Mouse (Mus musculus) adrenal gland, postnatal 10 days (tissue): ENCODE data around the gene Agbl5. TPM values are rescaled to one million over a fixed set of nuclear protein-coding genes. Genes with fewer than 3 reads are reported as not detected.

Source experiments
- DNase-seq: peaks from one replicate; pipeline ENCODE4 v3.0.0; 2021; ENCODE audit warnings: mixed read lengths
- total RNA-seq, 2 experiments: library from RNA; stranded (reverse); gene quantifications; 2 replicates each; pipeline ENCODE4 v1.2.3; 2021

Gene Agbl5
- total RNA-seq, 2 experiments from 2014 or later, result 12.4 to 17.0 TPM

- DNase-seq, result peak; percentile 94
These were observed 597 bp upstream of the Agbl5 start for GRCm38 (mm10) chr5:30887858-30888336.

- DNase-seq, result no peak
These were observed 727 bp downstream of the Agbl5 start for GRCm38 (mm10) chr5:30889088-30889754.

GRCm38 (mm10) chr5:30890375-30890774 lies 1.9 kb downstream of the Agbl5 start:
- no peak for DNase-seq

- no peak for DNase-seq
These were observed 13.4 kb downstream of the Agbl5 start for GRCm38 (mm10) chr5:30901860-30902259.

- peak; percentile 99 for DNase-seq
These were observed 19.0 kb downstream of the Agbl5 start, which contains the start of gene Ost4 for GRCm38 (mm10) chr5:30907413-30908059. Gene Ost4 (minus strand): TSS chr5:30907788.

GRCm38 (mm10) chr5:30908426-30909299 lies 20.2 kb downstream of the Agbl5 start:
- DNase-seq, result no peak

- no peak for DNase-seq
These were observed 20.8 kb downstream of the Agbl5 start for GRCm38 (mm10) chr5:30909300-30909659.

- DNase-seq, result no peak
These were observed 21.4 kb downstream of the Agbl5 start for GRCm38 (mm10) chr5:30909863-30910262.

- no peak for DNase-seq
These were observed 22.0 kb downstream of the Agbl5 start for GRCm38 (mm10) chr5:30910481-30910880.

- DNase-seq, result no peak
These were observed 23.7 kb downstream of the Agbl5 start for GRCm38 (mm10) chr5:30912156-30912555.

- peak; percentile 57 for DNase-seq
These were observed 24.8 kb downstream of the Agbl5 start, which contains the start of gene Emilin1 for GRCm38 (mm10) chr5:30913060-30913841. Gene Emilin1 (plus strand): TSS chr5:30913402.

- DNase-seq, result no peak
These were observed 25.7 kb downstream of the Agbl5 start for GRCm38 (mm10) chr5:30914101-30914635.

- no peak for DNase-seq
These were observed 26.4 kb downstream of the Agbl5 start for GRCm38 (mm10) chr5:30914849-30915248.

GRCm38 (mm10) chr5:30915456-30915855 lies 27.0 kb downstream of the Agbl5 start:
- no peak for DNase-seq

- peak; percentile 89 for DNase-seq
These were observed 27.5 kb downstream of the Agbl5 start for GRCm38 (mm10) chr5:30915974-30916433.

GRCm38 (mm10) chr5:30916841-30917240 lies 28.3 kb downstream of the Agbl5 start:
- DNase-seq, result no peak

GRCm38 (mm10) chr5:30917348-30917747 lies 28.9 kb downstream of the Agbl5 start:
- no peak for DNase-seq

GRCm38 (mm10) chr5:30917891-30918670 lies 29.6 kb downstream of the Agbl5 start:
- no peak for DNase-seq

GRCm38 (mm10) chr5:30918691-30919090 lies 30.2 kb downstream of the Agbl5 start:
- no peak for DNase-seq

- DNase-seq, result no peak
These were observed 31.5 kb downstream of the Agbl5 start for GRCm38 (mm10) chr5:30919831-30920614.
